Mouse (Mus musculus) R1 (cell line): ENCODE results near the gene Adam11.

ENCODE experiments used
- DNase-seq: peaks from one replicate; pipeline ENCODE4 v3.0.0-alpha.2; 2018; ENCODE audit warnings: low read depth, low spot score

Gene Adam11

GRCm38 (mm10) chr11:102827097-102827496 is 65.9 kb downstream of the Adam11 start:
- peak; percentile 31 for DNase-seq
